10 mouse cellular contexts compared by ENCODE assay signal in genomic region chr13:59238696-59239095, GRCm38 (mm10).
DNase-seq lines count a peak whose midpoint lies in the region; ATAC-seq and TF ChIP-seq lines count a peak whose summit lies in the region.
"Had no signal": no experiment of that assay in that cellular context is flagged by ENCODE, and none has a peak within 500 bp of the region (broad histone marks: within the 10 kb centered on the region; RNA-seq: fewer than 3 reads in every experiment).

No protein-coding gene starts in this region.

- no peak overlapping the region for H3K9ac ChIP-seq in stomach, embryonic 14.5 days (replicated peaks; ENCODE audit: low read depth, low read length)
- no peak overlapping the region for H3K9ac ChIP-seq in stomach, postnatal 0 days (ENCODE audit: low read length)
- H3K9ac ChIP-seq: liver, embryonic 13.5 days had no signal

- peak; percentile 24 for DNase-seq in heart, postnatal 4 days
- no peak for DNase-seq in heart, embryonic 10.5 days (ENCODE audit: low spot score)
- no peak for DNase-seq in stomach, postnatal 0 days (ENCODE audit: low spot score)
- DNase-seq in left cerebral cortex, adult 9 months (ENCODE audit: low spot score in 2 of 2): peak; percentile 68 to 74
- peak; percentile 78 for DNase-seq in telencephalon, adult 2 months (ENCODE audit: low read depth, low spot score)
- DNase-seq in cerebellum, adult 9-10 months: no peak
- DNase-seq in thymus, postnatal 4 days: no peak
- DNase-seq: cerebellum, adult 8-10 months; liver, embryonic 13.5 days had no signal

- no peak for TF ChIP-seq CTCF in stomach, postnatal 0 days (IDR thresholded peaks at IDR 0.05; ENCODE audit: low read depth)

- no peak overlapping the region for H3K4me3 ChIP-seq in heart, embryonic 10.5 days
- H3K4me3 ChIP-seq in stomach, embryonic 14.5 days (ENCODE audit: low read depth, low read length): no peak overlapping the region
- no peak overlapping the region for H3K4me3 ChIP-seq in stomach, postnatal 0 days (ENCODE audit: low read depth, low read length)
- H3K4me3 ChIP-seq: liver, embryonic 13.5 days had no signal

- no peak overlapping the region for H3K27ac ChIP-seq in heart, embryonic 10.5 days
- H3K27ac ChIP-seq in stomach, embryonic 14.5 days (ENCODE audit: low read length): no peak overlapping the region
- H3K27ac ChIP-seq in stomach, postnatal 0 days (replicated peaks): no peak overlapping the region
- H3K27ac ChIP-seq: liver, embryonic 13.5 days had no signal

- no peak for TF ChIP-seq EP300 in stomach, postnatal 0 days (optimal IDR thresholded peaks at IDR 0.05)

- H3K9me3 ChIP-seq in heart, embryonic 10.5 days: no peaks in the 10 kb centered on the region
- H3K9me3 ChIP-seq in stomach, embryonic 14.5 days (ENCODE audit: control insufficient read depth, low read depth, low read length): no peaks in the 10 kb centered on the region
- H3K9me3 ChIP-seq in stomach, postnatal 0 days (ENCODE audit: control insufficient read depth, low read length): no peaks in the 10 kb centered on the region
- H3K9me3 ChIP-seq: liver, embryonic 13.5 days had no signal

- H3K27me3 ChIP-seq in heart, embryonic 10.5 days (ENCODE audit: insufficient read depth, poor library complexity, severe bottlenecking): no peaks in the 10 kb centered on the region
- H3K27me3 ChIP-seq in stomach, embryonic 14.5 days (ENCODE audit: control insufficient read depth, insufficient read depth, low read length): no peaks in the 10 kb centered on the region
- H3K27me3 ChIP-seq in stomach, postnatal 0 days (ENCODE audit: control insufficient read depth, insufficient read depth, low read length): no peaks in the 10 kb centered on the region
- H3K27me3 ChIP-seq: liver, embryonic 13.5 days had no signal

- H3K4me2 ChIP-seq in stomach, embryonic 14.5 days (replicated peaks; ENCODE audit: low read depth, low read length): no peak overlapping the region
- no peak overlapping the region for H3K4me2 ChIP-seq in stomach, postnatal 0 days (replicated peaks; ENCODE audit: low read depth)
- H3K4me2 ChIP-seq: liver, embryonic 13.5 days had no signal

- WGBS in heart, embryonic 10.5 days: 100% methylated on average over 1 of the region's 1 CpGs
- WGBS in stomach, embryonic 14.5 days: 81% methylated on average over 1 of the region's 1 CpGs
- WGBS in stomach, postnatal 0 days: 46% methylated on average over 1 of the region's 1 CpGs

- H3K36me3 ChIP-seq in heart, embryonic 10.5 days: no peaks in the 10 kb centered on the region
- H3K36me3 ChIP-seq in stomach, embryonic 14.5 days (ENCODE audit: control insufficient read depth, insufficient read depth, low read length): no peaks in the 10 kb centered on the region
- no peaks in the 10 kb centered on the region for H3K36me3 ChIP-seq in stomach, postnatal 0 days (ENCODE audit: control insufficient read depth, insufficient read depth, low read length)
- H3K36me3 ChIP-seq: liver, embryonic 13.5 days had no signal

- H3K4me1 ChIP-seq in heart, embryonic 10.5 days: no peaks in the 10 kb centered on the region
- H3K4me1 ChIP-seq in stomach, embryonic 14.5 days (ENCODE audit: control insufficient read depth, insufficient read depth, low read length): 0 out of 2 replicates have a peak, but pooled peaks cover 3% of the 10 kb centered on the region
- H3K4me1 ChIP-seq in stomach, postnatal 0 days (replicated peaks; ENCODE audit: control insufficient read depth, insufficient read depth): no peaks in the 10 kb centered on the region
- H3K4me1 ChIP-seq: liver, embryonic 13.5 days had no signal

- ATAC-seq in stomach, embryonic 14.5 days (ENCODE audit: insufficient number of reproducible peaks, insufficient read depth, low FRiP score, low read depth): peak; percentile 46; the same call in 1 of the 2 replicates
- ATAC-seq in stomach, postnatal 0 days (ENCODE audit: low FRiP score, low TSS enrichment): no peak

Comparison
In these comparisons a context has a peak if more than half of its experiments do, and no peak if none do; other contexts are left out.
1. DNase-seq: peak in heart, postnatal 4 days (single experiment), left cerebral cortex, adult 9 months (2 of 2) and telencephalon, adult 2 months (single experiment); none in heart, embryonic 10.5 days (single experiment), stomach, postnatal 0 days (single experiment), cerebellum, adult 9-10 months (single experiment) and thymus, postnatal 4 days (single experiment).